Mouse (Mus musculus) G1E (cell line): Measurements from ENCODE around the gene Tbc1d16. TPM values are rescaled to one million over a fixed set of nuclear protein-coding genes. Genes with fewer than 3 reads are reported as not detected.
"Not testable (repeated sequence)": the region's sequence is repeated elsewhere in the genome, so short reads cannot be mapped to it uniquely, and the experiment has no call there.

Experiments used
- ATAC-seq: 2 replicates; pipeline ENCODE4 v1.8.0; 2016; ENCODE audit warnings: mild to moderate bottlenecking; ENCODE audit not compliant: insufficient number of reproducible peaks, poor library complexity, low FRiP score, severe bottlenecking; ENCODE audit errors: extremely low read depth
- DNase-seq: peaks from one replicate; pipeline ENCODE4 v3.0.0; 2012; ENCODE audit warnings: low spot score
- H3K27me3 ChIP-seq: 2 replicates; pipeline ENCODE4 v1.6.1; 2012; ENCODE audit warnings: mild to moderate bottlenecking, low read length, inconsistent platforms; ENCODE audit not compliant: insufficient read depth
- H3K36me3 ChIP-seq: replicated peaks from 2 replicates; pipeline ENCODE3; 2012; ENCODE audit warnings: mild to moderate bottlenecking, inconsistent platforms
- H3K4me1 ChIP-seq: 2 replicates; pipeline ENCODE4 v1.6.1; 2012; ENCODE audit warnings: low read depth, low read length, inconsistent platforms, mixed read lengths; ENCODE audit not compliant: insufficient read depth
- H3K4me3 ChIP-seq: 2 replicates; pipeline ENCODE4 v1.5.1; 2012; ENCODE audit warnings: low read depth, mild to moderate bottlenecking, inconsistent platforms, low read length, moderate library complexity, mixed read lengths
- H3K9me3 ChIP-seq: replicated peaks from 2 replicates; pipeline ENCODE4 v1.6.1; 2012; ENCODE audit warnings: inconsistent platforms
- CTCF ChIP-seq: IDR thresholded peaks from 2 replicates; pipeline ENCODE4 v1.5.1; 2012; ENCODE audit warnings: low read depth, low read length, inconsistent platforms, mixed read lengths
- GATA1 ChIP-seq: IDR thresholded peaks from 2 replicates; pipeline ENCODE4 v1.6.1; 2012; ENCODE audit warnings: borderline replicate concordance, low read length, inconsistent platforms, mixed read lengths
- GATA2 ChIP-seq: IDR thresholded peaks from 2 replicates; pipeline ENCODE4 v1.6.1; 2012; ENCODE audit warnings: low read depth, low read length, inconsistent platforms, borderline replicate concordance
- POLR2AphosphoS5 ChIP-seq: IDR thresholded peaks from 2 replicates; pipeline ENCODE4 v1.6.1; 2012; ENCODE audit warnings: low read depth, low read length, inconsistent platforms; ENCODE audit not compliant: insufficient replicate concordance
- TAL1 ChIP-seq: conservative IDR thresholded peaks from 2 replicates; pipeline ENCODE4 v1.6.1; 2012; ENCODE audit warnings: low read depth, low read length, inconsistent platforms, mixed read lengths
- polyA plus RNA-seq: library from polyadenylated mRNA; stranded (reverse); fragments of >175 nt; gene quantifications from 2 replicates; pipeline ENCODE4 v1.2.3, GENCODE M21; 2012
- total RNA-seq, 2 experiments: library from RNA; stranded (forward) in 1 of 2; stranded (reverse) in 1 of 2; fragments of 200-1000 nt in 1 of 2; fragments of >200 nt in 1 of 2; fragmentation: Nextera tagmentation in 1 of 2; gene quantifications; 2 replicates each; pipeline ENCODE4 v1.2.3; 2014 to 2017

The Tbc1d16 gene
- total and polyA plus RNA-seq, 3 experiments: 0.05 TPM; not detected in 2

DNA sequence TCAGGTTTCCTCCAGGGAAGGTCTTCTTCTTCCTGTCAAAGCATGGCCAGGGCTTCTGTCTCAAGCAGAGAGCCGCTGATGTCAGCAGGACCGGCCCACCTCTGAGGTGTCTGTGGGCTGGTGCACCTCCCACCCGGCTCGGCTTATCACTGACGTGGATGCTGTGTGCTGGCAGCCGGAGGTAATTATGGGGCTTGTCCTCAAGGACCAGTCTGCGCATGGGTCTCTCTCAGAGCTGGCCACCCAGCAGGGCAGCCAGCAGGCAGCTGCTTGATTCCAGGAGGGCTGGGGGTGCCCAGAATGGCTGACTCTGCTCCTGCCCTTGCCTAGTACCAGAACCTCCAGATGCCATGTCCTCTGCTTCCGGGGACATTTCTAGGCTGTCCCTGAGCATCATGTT lies 122.6 kb downstream of the Tbc1d16 start:
- no peaks in the 10 kb centered on the region for H3K27me3 ChIP-seq
- TF ChIP-seq CTCF (no peak), TAL1 (no peak), GATA1 (no peak), GATA2 (no peak), POLR2AphosphoS5 (no peak)
- H3K4me1 ChIP-seq: no peaks in the 10 kb centered on the region
- DNase-seq (no peak), ATAC-seq (no peak)
- H3K9me3 ChIP-seq: peaks cover 70% of the 10 kb centered on the region
- no peak overlapping the region for H3K4me3 ChIP-seq
- no peaks in the 10 kb centered on the region for H3K36me3 ChIP-seq

DNA sequence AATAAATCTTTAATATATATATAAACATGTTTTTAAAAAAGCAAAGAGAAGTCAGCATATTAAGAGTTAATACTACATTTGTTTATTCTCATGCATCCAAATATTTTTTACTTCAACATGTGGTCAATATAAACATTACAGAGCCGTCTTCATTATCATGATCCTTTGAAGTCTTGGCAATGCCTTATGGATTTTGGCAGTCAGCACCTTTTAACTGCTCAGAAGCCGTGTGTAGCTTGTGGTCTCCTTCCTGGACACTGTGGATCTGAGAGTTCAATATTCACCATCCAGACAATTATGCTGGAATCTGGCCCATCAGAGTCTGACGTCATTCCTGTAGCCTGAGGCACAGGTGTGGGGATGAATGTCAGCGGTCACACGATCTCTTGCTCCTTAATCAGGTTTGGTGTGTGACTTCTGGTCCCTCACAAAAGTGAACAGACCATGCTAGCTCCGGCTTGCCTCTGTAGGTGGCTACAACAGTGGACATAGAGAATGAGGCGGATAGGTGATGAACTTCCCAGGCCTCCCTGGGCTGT lies 123.2 kb downstream of the Tbc1d16 start:
- no peak for TF ChIP-seq GATA1
- no peak for TF ChIP-seq TAL1
- no peak for TF ChIP-seq GATA2
- no peak for TF ChIP-seq CTCF
- no peak for TF ChIP-seq POLR2AphosphoS5
- no peaks in the 10 kb centered on the region for H3K4me1 ChIP-seq
- H3K36me3 ChIP-seq: no peaks in the 10 kb centered on the region
- no peaks in the 10 kb centered on the region for H3K27me3 ChIP-seq
- H3K9me3 ChIP-seq: peaks cover 68% of the 10 kb centered on the region
- H3K4me3 ChIP-seq: no peak overlapping the region
- DNase-seq (no peak), ATAC-seq (no peak)

DNA sequence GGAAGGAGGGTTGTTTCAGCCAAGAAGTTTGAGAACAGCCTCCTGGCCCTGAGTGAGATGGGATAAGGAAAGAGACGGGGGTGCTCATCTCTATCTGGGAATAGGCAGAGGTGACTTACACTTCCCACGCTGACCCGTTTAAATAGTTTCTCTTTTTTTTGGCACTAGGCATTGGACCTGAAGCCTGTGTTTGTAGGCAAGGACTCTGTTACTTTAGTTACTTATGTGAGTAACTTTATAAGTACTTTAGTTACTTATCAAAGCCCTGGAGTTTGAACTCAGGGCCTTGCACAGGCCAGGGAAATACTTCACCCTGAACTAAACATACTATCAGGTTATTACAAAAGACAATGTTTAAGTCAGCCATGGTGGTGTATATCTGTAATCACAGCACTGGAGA lies 124.3 kb downstream of the Tbc1d16 start:
- no peaks in the 10 kb centered on the region for H3K36me3 ChIP-seq
- H3K4me1 ChIP-seq: no peaks in the 10 kb centered on the region
- H3K4me3 ChIP-seq: no peak overlapping the region
- no peak for DNase-seq
- no peaks in the 10 kb centered on the region for H3K27me3 ChIP-seq
- H3K9me3 ChIP-seq: peaks cover 66% of the 10 kb centered on the region
- TF ChIP-seq GATA1 (no peak), CTCF (no peak), TAL1 (no peak), GATA2 (no peak), POLR2AphosphoS5 (no peak)
- no peak for ATAC-seq

DNA sequence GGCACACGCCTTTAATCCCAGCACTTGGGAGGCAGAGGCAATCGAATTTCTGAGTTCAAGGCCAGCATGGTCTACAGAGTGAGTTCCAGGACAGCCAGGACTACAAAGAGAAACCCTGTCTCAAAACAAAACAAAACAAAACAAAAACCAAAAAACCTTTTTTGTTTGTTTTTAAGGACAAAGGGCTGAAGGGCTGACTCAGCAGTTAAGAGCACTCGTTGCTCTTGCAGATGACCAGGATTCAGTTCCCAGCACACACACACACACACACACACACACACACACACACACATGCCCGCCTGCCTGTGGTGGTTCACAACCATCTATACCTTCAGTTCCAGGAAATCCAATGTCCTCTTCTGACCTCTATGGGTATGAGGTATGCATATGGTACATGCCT lies 127.9 kb downstream of the Tbc1d16 start:
- H3K36me3 ChIP-seq, ATAC-seq, H3K27me3 ChIP-seq, H3K4me3 ChIP-seq, H3K4me1 ChIP-seq, DNase-seq: not testable (repeated sequence)
- peaks cover 60% of the 10 kb centered on the region for H3K9me3 ChIP-seq

DNA sequence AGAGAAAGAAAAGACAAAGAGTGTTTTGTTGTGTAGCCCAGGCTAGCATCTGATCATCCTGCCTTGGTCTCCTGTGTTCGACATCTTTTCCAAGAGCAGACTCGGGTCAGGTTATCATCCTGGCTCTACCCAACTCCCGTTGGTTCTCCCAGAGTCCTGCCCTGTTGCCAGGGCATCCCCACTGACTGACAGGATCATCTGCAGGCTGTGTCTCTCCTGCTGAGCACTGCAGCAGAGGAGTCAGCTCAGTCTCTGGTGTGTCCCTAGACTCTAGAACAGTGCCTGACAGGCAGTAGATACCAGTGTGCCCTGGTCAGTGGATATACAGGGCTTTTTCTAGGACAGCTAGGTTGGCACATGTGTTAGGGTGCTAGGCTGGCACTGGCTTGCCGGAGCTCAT lies 130.1 kb downstream of the Tbc1d16 start:
- H3K27me3 ChIP-seq: no peaks in the 10 kb centered on the region
- ATAC-seq (no peak), DNase-seq (no peak)

DNA sequence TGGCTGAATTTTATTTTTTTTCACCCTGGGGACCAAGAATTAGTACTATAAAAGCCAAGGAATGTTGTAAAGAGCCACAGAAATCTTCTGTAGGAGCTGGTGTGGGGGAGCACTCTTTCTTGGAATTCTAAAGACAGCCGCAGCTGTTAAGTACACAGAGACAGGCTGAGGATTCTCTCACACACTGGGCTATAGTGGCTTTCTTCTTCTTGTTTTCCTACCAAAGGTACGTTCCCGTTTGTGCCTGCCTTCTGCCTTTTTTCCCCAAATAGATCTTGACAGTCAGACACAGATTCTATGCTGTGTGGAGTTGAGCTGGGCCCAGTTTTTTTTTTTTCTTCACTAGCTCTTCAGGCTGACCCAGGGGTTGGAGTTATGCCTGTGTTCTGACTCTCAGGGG lies 132.9 kb downstream of the Tbc1d16 start:
- Histone ChIP-seq H3K9me3 (peaks cover 68% of the 10 kb centered on the region), H3K27me3 (no peaks in the 10 kb centered on the region), H3K36me3 (no peaks in the 10 kb centered on the region), H3K4me3 (no peak overlapping the region), H3K4me1 (no peaks in the 10 kb centered on the region)
- TF ChIP-seq GATA1: no peak
- TF ChIP-seq TAL1: no peak
- no peak for ATAC-seq
- no peak for DNase-seq

More for the DNA sequence above, 130.1 kb downstream of the Tbc1d16 start:
- TF ChIP-seq GATA1 (no peak), TAL1 (no peak), POLR2AphosphoS5 (no peak), CTCF (no peak)
- Histone ChIP-seq H3K9me3 (peaks cover 60% of the 10 kb centered on the region), H3K36me3 (no peaks in the 10 kb centered on the region), H3K4me1 (no peaks in the 10 kb centered on the region), H3K4me3 (no peak overlapping the region)

DNA sequence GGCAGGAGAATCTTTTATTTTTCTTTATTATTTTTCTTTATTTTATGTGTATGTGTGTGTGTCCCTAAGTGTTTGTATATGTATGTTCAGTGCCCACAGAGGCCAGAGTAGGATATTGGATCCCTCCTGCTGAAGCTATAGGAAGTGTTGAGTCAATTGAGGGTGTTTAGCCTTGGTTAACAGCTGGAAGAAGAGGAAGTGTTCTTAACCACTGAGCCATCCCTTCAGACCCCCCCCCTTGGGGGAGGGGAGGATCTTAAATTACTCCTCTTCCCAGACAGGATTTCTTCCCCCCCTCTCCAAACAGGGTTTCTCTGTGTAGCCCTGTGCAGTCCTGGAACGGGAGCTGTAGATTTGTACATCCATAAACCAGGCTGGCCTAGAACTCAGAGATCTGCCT lies 135.0 kb downstream of the Tbc1d16 start:
- Histone ChIP-seq H3K4me1 (no peaks in the 10 kb centered on the region), H3K36me3 (no peaks in the 10 kb centered on the region), H3K27me3 (no peaks in the 10 kb centered on the region), H3K4me3 (no peak overlapping the region), H3K9me3 (peaks cover 75% of the 10 kb centered on the region)
- TF ChIP-seq GATA2: no peak
- no peak for TF ChIP-seq CTCF
- no peak for TF ChIP-seq GATA1
- TF ChIP-seq TAL1: no peak
- TF ChIP-seq POLR2AphosphoS5: no peak
- no peak for DNase-seq
- ATAC-seq: no peak

Other genes starting within 250 kb of the Tbc1d16 start
- gene Enpp7, start 240.3 kb downstream of the Tbc1d16 start, total RNA-seq (2014; fragmentation: Nextera tagmentation): not detected in 2 replicates
- gene Enpp7, start 240.3 kb downstream of the Tbc1d16 start, total RNA-seq (2017): 0.29 TPM in 1 of 2 replicates, not detected in the other
- not detected in 2 replicates for gene Enpp7, start 240.3 kb downstream of the Tbc1d16 start, polyA plus RNA-seq
- not detected in 2 replicates for gene Cbx2, start 205.5 kb downstream of the Tbc1d16 start, total RNA-seq (2014; fragmentation: Nextera tagmentation)
- 0.11 and 0.12 TPM in 2 replicates for gene Cbx2, start 205.5 kb downstream of the Tbc1d16 start, total RNA-seq (2017)
- gene Cbx2, start 205.5 kb downstream of the Tbc1d16 start, polyA plus RNA-seq: not detected in 2 replicates
- not detected in 2 replicates for gene Cbx8, start 187.5 kb downstream of the Tbc1d16 start, total RNA-seq (2014; fragmentation: Nextera tagmentation)
- gene Cbx8, start 187.5 kb downstream of the Tbc1d16 start, total RNA-seq (2017): not detected in 2 replicates
- gene Cbx8, start 187.5 kb downstream of the Tbc1d16 start, polyA plus RNA-seq: not detected in 2 replicates
- gene Cbx4, start 142.3 kb downstream of the Tbc1d16 start, total RNA-seq (2014; fragmentation: Nextera tagmentation): not detected in 2 replicates
- not detected in 2 replicates for gene Cbx4, start 142.3 kb downstream of the Tbc1d16 start, total RNA-seq (2017)
- gene Cbx4, start 142.3 kb downstream of the Tbc1d16 start, polyA plus RNA-seq: 0.03 and 0.08 TPM in 2 replicates
- not detected in 2 replicates for gene Ccdc40, start 73 bp upstream of the Tbc1d16 start, total RNA-seq (2014; fragmentation: Nextera tagmentation)
- 0.05 TPM in 1 of 2 replicates, not detected in the other for gene Ccdc40, start 73 bp upstream of the Tbc1d16 start, total RNA-seq (2017)
- gene Ccdc40, start 73 bp upstream of the Tbc1d16 start, polyA plus RNA-seq: not detected in 2 replicates
- gene Gaa, start 39.4 kb upstream of the Tbc1d16 start, total RNA-seq (2014; fragmentation: Nextera tagmentation): 59.7 and 71.2 TPM in 2 replicates
- gene Gaa, start 39.4 kb upstream of the Tbc1d16 start, total RNA-seq (2017): 27.5 and 28.1 TPM in 2 replicates
- 95.7 and 102 TPM in 2 replicates for gene Gaa, start 39.4 kb upstream of the Tbc1d16 start, polyA plus RNA-seq
- gene Eif4a3, start 71.6 kb upstream of the Tbc1d16 start, total RNA-seq (2014; fragmentation: Nextera tagmentation): 188 and 202 TPM in 2 replicates
- 244 and 261 TPM in 2 replicates for gene Eif4a3, start 71.6 kb upstream of the Tbc1d16 start, total RNA-seq (2017)
- gene Eif4a3, start 71.6 kb upstream of the Tbc1d16 start, polyA plus RNA-seq: 224 and 241 TPM in 2 replicates
- gene Card14, start 79.3 kb upstream of the Tbc1d16 start, total RNA-seq (2014; fragmentation: Nextera tagmentation): not detected in 2 replicates
- gene Card14, start 79.3 kb upstream of the Tbc1d16 start, total RNA-seq (2017): 0.11 TPM in 1 of 2 replicates, not detected in the other
- not detected in 2 replicates for gene Card14, start 79.3 kb upstream of the Tbc1d16 start, polyA plus RNA-seq
- 14.5 and 22.4 TPM in 2 replicates for gene Sgsh, start 127.0 kb upstream of the Tbc1d16 start, total RNA-seq (2014; fragmentation: Nextera tagmentation)
- 13.2 and 17.8 TPM in 2 replicates for gene Sgsh, start 127.0 kb upstream of the Tbc1d16 start, total RNA-seq (2017)
- gene Sgsh, start 127.0 kb upstream of the Tbc1d16 start, polyA plus RNA-seq: 26.5 and 26.6 TPM in 2 replicates
- gene Slc26a11, start 127.1 kb upstream of the Tbc1d16 start, total RNA-seq (2014; fragmentation: Nextera tagmentation): 4.9 and 8.0 TPM in 2 replicates
- 4.4 and 6.9 TPM in 2 replicates for gene Slc26a11, start 127.1 kb upstream of the Tbc1d16 start, total RNA-seq (2017)
- gene Slc26a11, start 127.1 kb upstream of the Tbc1d16 start, polyA plus RNA-seq: 4.9 and 5.2 TPM in 2 replicates
- gene Rnf213, start 164.6 kb upstream of the Tbc1d16 start, total RNA-seq (2014; fragmentation: Nextera tagmentation): 54.7 and 66.4 TPM in 2 replicates
- gene Rnf213, start 164.6 kb upstream of the Tbc1d16 start, total RNA-seq (2017): 39.7 and 46.3 TPM in 2 replicates
- 2.3 and 3.5 TPM in 2 replicates for gene Rnf213, start 164.6 kb upstream of the Tbc1d16 start, polyA plus RNA-seq